Mouse (Mus musculus) megakaryocyte progenitor cell, adult 5-6 weeks (primary cell): ENCODE measurements around the gene Zfp961. TPM values are rescaled to one million over a fixed set of nuclear protein-coding genes. Genes with fewer than 3 reads are reported as not detected.
A peak's percentile ranks its signal among the peaks of the same experiment; 100 is the strongest.
"Not testable (repeated sequence)": the region's sequence is repeated elsewhere in the genome, so short reads cannot be mapped to it uniquely, and the experiment has no call there.

ENCODE experiments used
- ATAC-seq: replicated peaks from 2 replicates; pipeline ENCODE4 v1.8.0; 2016; ENCODE audit warnings: mild to moderate bottlenecking, moderate TSS enrichment, inconsistent platforms; ENCODE audit not compliant: poor library complexity
- total RNA-seq, 2 experiments: library from RNA; stranded (forward) in 1 of 2; stranded (reverse) in 1 of 2; fragments of 157-497, 149-512 nt in 1 of 2; fragments of 200-1000 nt in 1 of 2; gene quantifications; 2 replicates each; pipeline versions ENCODE4 v1.2.3 to v1.2.4; 2015 to 2017

The Zfp961 gene
- total RNA-seq (2015) (38.2 and 39.2 TPM in 2 replicates), total RNA-seq (2017) (16.1 and 27.8 TPM in 2 replicates)

DNA sequence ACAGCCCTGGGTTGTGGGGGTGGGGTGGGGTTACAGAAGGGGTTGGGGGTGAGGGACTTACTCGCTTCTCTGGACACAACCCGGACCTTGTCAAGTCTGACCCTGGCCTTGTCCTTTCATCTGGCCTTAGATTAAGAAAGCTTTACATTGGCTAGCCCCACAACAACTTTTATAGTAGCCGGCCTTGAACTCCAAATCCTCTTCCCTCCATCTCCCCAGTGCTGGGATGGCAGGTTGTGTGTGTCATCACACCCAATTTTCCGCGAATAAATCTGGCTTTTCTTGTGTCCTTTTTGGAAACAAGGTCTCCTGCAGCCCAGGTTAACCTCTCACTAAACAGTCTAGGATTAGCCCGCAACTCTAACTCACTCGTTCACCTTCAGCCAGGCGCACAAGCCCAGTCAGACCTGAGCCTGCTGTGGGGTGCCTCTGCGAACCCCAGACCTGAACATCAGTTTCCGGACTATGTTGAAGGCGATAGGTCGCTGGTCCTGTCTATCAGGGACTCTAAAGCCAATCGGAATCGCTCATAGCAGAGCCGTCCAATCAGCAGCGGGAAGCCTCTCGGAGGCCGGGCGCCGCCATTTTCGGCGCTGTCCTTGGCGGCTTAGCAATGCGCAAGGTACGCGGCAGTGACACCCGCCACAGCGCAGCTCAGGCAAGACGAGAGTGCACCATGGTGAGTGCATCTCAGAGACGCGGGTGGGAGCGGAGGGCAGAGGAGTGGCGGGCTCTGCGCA lies at the start of gene Zfp961:
Gene Zfp961 (plus strand): TSS at position 557 of the 740 bp plus-strand sequence.
- ATAC-seq, result peak; percentile 99

- not testable (repeated sequence) for ATAC-seq
Observed at GRCm38 (mm10) chr8:71903084-71903483, 47.8 kb upstream of the Zfp961 start.

- no peak for ATAC-seq
Observed at GRCm38 (mm10) chr8:71906809-71907208, 44.0 kb upstream of the Zfp961 start.

- no peak for ATAC-seq
Observed at GRCm38 (mm10) chr8:71907798-71908257, 43.0 kb upstream of the Zfp961 start.

DNA sequence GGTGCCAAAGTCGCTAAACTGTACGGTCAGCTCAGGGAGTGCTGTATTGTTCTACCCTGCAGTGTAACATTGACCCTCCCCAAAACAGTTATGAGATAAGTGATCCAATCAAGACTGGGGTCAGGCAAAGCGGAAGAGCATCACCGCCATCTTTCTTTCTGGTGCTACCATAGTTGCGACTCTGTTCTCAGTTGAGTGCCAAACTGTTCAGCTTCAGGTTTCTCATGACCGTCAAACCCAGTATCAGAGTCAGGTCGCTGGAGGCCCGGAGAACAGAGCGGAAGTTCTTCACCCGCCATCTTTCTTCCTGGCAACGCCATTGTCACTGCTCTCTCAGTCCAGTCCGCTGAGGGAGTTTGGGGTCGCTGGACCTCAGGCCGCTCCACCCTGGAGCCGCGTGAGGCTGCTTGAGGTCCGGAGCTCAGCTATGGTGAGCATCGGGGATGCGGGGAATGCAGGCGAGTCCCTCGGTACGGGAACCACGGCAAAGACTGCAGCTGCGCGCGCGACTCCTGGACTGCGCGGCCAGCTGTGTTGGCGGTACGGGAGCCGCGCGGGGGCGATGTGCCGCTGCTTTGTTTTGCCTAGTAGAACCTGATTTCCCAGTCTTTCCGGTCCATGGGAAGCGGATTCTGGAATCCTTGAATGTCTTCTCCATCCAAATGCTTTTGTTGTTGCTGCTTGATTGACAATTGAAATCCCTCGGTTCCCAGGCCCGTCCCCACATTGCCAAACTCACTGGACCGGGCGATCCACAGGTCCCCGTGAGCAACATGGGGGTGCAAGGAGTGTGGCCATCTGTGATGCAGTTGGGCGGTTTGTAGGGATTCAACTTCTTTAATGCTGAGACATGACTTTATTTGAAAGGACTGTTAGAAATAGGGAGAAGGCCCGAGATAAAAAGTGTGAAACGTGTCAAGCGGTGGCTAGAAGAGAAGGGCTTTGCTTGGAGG lies 42.3 kb upstream of the Zfp961 start, which contains the start of the genes Zfp882 and Zfp617:
Gene Zfp882 (plus strand): TSS at position 300 of the 953 bp plus-strand sequence.
Gene Zfp617 (plus strand): TSS at position 327 of the 953 bp plus-strand sequence.
- peak; percentile 94 for ATAC-seq

GRCm38 (mm10) chr8:71912286-71912685 lies 38.6 kb upstream of the Zfp961 start:
- ATAC-seq, result no peak

- peak; percentile 98 for ATAC-seq
Observed at GRCm38 (mm10) chr8:71922567-71923401, 28.1 kb upstream of the Zfp961 start.

GRCm38 (mm10) chr8:71925791-71926190 lies 25.0 kb upstream of the Zfp961 start:
- ATAC-seq, result no peak

DNA sequence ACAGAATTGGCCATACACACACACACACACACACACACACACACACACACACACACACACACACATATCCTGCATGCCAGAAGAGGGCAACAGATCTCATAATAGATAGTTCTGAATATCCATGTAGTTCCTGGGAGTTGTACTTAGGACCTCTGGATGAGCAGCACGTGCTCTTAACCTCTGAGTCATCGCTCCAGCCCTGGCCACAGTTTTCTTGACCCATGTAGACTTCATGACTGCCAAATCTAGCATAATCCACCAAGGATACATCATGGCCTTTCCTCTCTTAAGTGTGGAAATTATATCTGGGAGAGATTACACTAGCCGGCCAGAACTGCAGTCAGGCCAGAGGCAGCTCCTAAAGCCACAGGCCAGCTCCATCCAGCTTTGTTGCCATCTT lies 24.3 kb upstream of the Zfp961 start:
- ATAC-seq, result no peak

DNA sequence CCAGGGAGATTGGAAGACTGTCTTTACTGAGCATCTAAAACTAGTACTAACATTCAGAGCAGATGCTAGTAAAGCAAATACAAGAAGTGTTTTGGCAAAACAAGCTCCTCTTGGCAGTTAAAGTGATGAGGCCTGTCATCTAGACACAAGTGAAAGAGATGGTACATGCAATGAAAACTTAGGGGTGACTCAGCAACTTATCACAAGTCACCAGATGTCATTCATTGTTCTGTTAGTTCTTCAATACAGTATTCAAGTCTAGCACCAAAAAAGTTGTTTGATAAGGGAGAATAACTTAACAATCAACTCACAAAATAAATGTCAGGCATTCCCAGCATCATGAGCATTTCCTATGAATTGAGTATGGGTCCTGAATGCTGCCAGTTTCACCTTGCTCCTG lies 23.1 kb upstream of the Zfp961 start:
- peak; percentile 64 for ATAC-seq

- ATAC-seq, result not testable (repeated sequence)
Observed at GRCm38 (mm10) chr8:71938037-71938436, 12.8 kb upstream of the Zfp961 start.

DNA sequence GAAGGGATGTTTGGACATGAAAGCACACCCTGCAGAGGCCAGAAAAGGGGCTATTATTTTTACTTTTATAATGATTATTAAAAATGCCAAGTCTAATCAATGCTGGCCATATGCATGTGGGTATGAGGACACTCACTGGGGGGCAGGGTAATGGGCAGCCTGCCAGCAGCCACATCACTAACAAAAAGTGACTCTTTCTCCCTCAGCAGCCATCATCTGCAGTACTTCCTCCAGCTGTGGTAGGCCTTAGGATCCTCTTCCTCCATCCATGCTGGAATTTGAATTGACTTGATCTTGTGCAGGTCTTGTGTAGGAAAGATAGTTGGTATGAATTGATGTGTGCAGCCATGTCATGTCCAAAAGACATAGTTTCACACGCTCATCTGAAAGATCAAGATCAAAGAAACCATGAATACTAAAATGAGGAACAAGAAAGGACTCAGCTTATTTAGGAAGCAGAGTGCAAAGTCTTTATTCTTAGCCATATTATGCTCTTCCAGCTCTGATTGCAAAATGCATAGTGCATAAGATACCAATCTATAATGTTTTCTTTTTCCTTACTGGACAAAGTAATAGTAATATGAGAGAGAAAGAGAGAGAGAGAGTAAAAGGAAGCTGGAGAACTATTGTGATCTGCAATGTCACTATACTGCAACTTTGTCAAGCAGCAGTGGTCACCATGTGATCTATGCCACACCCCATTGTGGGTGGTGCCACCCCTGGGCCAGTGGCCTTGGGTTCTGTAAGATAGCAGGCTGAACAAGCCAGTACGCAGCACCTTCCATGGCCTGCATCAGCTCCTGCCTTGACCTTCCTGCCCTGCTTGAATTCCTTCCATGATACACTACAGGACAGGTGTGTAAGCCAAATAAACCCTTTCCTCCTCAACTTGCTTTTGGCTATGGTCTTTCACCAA lies 10.3 kb upstream of the Zfp961 start:
- peak; percentile 94 for ATAC-seq

- ATAC-seq, result peak; percentile 49
Observed at GRCm38 (mm10) chr8:71941776-71942175, 9.1 kb upstream of the Zfp961 start.

- ATAC-seq, result no peak
Observed at GRCm38 (mm10) chr8:71948624-71949023, 2.2 kb upstream of the Zfp961 start.

- no peak for ATAC-seq
Observed at GRCm38 (mm10) chr8:71951436-71952161, 761 bp downstream of the Zfp961 start.

GRCm38 (mm10) chr8:71952489-71952888 lies 1.7 kb downstream of the Zfp961 start:
- no peak for ATAC-seq

GRCm38 (mm10) chr8:71952961-71953700 lies 2.3 kb downstream of the Zfp961 start:
- not testable (repeated sequence) for ATAC-seq

DNA sequence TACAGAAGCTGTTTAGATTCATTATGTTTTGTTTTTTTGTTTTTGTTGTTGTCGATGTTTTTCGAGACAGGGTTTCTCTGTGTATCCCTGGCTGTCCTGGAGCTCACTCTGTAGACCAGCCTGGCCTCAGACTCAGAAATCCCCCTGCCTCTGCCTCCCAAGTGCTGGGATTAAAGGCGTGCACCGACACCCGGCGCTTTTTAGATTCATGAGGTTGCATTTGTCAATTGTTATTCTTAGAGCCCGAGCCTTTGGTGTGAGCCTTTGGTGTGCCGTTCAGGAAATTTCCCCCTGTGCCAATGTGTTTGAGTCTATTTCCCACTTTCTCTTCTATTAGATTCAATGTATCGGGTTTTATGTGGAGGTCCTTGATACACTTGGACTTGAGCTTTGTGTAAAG lies 3.8 kb downstream of the Zfp961 start:
- no peak for ATAC-seq
